Mouse (Mus musculus) Muller cell, postnatal 12 days (primary cell): Measurements from ENCODE around the gene Eif2b5.

Experiments used
- DNase-seq: peaks from one replicate; pipeline ENCODE4 v3.0.0-alpha.2; 2015; ENCODE audit errors: inconsistent ontology term

Gene Eif2b5

DNA sequence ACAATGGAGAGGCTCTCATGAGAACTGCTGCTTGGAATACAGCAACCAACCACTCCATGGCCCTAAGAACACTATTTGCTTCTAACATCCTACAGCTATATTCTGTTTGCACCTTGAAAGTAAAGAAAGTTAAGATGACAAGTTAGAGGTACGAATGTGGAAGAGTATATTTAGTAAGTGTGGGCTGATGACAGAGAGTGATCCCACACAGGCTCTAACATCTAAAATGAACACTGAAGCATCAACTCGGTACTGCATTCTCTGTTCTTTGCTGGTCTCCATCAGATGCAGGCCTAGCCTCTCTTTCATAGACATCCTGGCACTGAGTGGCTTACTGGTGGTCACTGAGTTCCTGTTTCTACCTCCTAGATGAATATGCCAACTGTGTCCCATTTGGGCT, 9.4 kb upstream of the Eif2b5 start:
- DNase-seq = no peak

DNA sequence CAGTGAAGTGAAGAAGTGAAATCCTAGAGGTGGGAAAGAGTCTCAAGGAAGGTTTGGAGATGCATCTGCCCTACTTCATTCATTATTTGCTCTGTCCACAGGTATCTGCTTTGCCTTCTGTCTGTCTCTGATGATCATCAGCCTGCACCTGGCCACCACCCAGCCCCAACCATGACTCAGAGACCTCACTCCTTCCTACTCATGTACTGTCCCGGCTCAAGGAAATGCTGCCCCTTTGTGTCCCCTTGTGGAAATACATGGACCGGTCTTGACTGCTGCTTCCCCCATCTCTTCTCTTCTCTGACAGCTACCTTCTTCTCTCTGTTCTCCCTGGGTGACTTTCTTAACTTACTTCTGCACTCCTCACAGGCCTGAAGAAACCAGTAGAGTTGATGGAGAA, 8.0 kb upstream of the Eif2b5 start:
- peak; percentile 73 for DNase-seq

DNA sequence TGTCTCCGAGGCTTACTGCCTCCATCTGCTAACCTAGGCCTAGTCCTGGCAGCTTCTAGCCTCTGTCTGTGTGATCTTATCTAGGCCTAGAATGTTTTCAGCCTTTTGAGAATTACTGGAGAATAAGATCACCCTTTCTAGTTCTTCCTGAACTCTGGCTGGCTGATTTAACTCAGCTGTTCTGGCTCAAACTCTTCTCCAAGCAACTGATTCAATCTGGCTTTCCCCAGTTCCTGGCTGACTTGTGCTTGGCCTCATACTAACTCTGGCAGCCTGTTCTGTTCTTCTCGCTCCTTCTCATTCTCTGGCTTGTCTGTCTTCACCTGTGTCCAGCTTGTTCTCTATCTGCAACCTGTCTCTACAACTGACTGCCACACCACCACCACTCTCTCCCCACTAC, 7.3 kb upstream of the Eif2b5 start:
- DNase-seq = no peak

DNA sequence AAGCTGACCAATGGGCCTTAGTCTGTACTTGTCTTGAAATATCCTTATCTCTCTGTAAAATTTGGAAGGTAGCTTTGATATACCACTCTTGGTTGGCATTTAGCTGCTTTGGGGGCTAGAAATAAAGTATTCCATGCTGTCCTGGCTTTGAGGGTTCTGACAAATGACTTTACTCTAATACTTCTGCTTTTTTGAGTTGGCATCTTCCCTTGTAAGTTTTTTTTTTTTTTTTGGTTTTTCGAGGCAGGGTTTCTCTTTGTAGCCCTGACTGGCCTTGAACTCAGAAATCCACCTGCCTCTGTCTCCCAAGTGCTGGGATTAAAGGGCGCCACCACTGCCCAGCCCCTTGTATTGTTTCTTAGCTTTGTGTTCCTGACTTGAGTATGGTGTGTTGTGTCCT, 5.2 kb upstream of the Eif2b5 start:
- DNase-seq = no peak

DNA sequence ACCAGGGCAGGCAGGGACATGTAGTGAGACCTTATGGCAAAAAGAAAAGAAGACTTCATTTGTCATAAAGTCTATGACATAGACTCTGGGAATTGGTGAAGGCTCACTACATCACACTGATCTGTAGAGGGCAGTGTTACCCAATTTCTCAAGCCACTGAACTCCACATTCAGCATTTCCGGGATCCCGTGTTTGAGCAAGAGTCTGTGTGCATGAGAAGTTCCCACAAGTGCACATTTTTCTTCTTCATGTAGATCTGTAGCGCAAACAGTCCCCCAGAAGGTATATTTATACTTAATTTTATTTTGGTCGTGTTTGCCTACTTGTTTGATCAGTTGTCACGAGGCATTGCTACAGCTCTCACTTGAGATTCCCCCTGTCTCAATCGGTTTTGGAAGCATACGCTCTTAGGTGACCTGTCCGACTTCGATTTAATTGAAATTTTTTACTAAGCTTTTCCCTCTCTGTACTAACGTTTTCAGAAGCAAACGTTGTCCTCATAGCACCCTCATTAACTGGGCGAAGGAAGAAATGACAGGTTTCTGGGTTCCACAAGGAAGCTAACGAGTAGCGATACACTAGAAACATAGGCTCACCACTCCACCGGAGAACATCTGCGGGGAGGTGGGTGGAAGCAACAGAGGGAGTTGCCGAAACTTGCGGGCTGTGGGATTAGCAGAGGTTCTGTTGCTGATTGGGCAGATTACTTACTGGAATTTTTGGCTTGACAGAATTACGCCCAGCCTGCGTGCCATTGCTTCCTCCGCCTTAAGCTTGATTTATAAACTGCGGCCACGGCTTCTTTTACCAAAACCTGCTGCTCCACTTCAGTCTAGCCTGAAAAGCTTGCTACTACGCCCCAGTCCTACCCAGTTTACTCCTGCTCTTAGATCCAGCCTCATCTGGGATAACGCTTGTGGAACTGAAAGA, 1.7 kb upstream of the Eif2b5 start:
- peak; percentile 60 for DNase-seq

DNA sequence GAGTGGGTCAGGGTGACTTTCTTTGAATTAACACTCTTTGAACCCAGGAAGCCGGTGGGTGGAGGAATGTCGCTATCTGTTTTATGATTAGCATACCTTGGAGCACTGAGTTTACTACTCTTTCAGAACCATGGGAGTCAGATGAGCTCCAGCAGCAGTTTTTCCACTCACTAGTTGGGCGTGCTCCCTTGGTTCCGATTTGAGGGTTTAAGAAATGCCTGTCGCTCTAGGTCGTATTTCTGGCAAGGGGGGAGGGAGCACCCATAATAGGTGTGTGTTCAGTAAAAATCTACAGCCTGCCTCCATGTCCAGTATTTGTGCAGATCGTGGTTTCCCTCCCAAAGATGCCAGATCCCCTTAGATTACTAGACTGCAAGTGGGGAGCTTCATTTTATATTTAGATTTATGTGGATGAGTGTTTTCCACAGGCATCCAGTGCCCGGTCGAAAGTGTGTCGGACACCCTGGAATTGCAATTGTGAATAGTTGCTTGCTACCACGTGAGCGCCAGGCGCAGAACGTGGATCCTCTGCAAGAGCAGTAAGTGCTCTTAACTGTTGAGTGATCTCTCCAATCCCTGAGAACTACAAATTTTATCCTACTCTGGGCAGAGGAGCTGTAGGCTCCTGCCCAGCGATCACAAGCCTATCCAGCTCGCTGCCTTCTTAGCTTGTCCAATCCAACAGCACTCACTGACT, 489 bp upstream of the Eif2b5 start:
- no peak for DNase-seq

DNA sequence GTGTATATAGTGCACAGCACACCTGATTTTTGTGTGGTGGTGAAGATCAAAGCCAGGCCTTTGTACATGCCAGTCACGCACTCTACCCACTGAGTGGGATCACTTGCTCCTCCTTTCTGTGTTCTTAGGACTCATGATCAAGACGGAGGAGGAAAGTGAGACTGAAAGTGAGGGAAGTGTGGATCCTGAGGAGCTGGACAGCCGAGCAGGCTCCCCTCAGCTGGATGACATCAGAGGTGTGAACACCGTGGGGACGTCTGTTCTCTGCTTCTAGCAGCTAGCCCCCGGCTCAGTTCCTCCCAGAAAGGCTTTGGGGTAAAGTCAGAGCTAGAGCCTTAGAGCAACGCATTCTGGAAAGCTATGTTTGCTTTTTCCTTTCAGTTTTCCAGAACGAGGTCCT, 7.4 kb downstream of the Eif2b5 start:
- DNase-seq = no peak

DNA sequence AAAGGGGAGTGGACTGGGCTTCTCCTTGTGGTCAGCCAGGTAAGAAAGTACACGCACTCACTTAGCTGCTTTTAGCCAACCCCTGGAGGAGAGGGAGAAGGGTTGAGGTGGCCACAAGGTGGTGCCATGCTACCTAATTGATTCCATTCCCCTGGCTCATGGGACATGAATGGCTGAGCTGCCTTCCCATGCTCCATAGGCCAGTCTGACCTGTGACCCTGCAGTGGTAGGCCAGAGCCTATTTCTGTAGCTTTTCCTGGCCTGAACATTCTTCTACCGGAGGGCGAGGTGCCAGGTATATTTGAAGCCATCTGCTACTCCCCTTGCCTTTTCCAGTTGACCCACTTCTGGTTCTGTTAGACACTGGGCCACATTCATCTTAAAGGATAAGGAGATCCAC, 10.7 kb downstream of the Eif2b5 start:
- no peak for DNase-seq

DNA sequence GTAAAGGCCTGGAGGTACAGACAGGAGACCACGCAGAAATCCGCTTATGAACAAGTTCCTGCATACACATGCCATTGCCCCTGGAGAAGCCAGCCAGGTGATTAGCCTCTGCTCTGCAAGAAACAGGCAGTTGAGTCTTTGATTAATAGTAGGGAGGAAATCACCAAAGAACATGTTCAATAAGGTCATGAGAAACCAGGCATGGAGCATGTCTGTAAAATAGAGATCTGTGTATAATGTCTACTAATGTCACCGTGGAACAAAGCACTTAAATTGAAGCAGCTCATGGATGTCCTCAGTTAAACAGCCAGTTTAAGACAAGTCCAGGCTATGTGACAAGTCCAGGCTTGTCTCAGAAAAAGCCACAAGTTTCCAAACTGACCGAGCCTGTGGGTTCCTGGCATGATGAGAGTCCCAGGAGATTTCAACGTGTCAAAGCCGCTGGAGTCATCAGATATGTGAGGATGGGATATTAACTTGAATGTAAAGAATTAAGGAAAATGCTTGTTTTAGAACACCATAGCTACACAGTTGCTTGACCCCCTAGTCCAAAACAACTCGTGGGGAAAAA, 12.7 kb downstream of the Eif2b5 start:
- no peak for DNase-seq

DNA sequence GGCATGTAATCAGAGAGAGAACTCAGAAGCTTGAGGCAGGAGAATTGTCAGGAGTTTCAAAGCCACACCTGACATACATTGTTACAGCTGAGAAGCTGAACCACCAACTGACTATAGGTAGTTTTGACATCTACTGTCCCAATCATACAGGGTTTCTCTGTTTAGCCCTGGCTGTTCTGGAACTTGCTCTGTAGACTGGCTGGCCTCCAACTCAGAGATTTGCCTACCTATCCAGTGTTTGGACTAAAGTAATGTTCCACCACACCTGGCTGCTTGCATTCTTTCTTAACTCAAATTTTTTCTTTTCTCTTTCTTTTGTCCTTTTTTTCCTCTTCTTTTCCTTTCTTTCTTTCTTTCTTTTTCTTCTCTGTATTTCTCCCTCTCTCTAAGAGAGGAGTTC, 17.4 kb downstream of the Eif2b5 start:
- no peak for DNase-seq

DNA sequence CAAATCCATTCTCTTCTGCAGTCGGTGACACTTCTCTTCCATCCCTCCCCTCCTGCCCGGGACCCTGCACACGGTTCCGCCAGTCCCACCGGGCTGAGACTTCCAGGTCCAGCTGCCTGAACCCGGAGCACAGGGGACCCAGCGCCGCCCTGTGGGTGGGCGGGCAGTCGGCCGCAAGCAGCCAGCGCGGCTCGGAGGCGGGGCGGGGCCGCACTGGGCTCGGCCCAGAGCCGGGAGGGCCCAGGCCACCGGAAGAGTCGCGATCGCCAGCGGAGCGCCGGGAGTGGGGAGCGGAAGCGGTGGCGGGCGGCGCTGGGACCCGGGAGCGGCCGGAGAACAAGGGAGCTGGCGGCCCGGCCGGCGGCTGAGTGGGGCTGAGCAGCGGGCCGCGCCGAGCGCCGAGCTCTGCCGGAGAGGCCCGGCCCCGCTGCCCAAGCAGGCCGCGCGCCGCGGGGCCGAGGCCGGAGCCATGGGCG, 18.1 kb downstream of the Eif2b5 start, which contains the start of gene Dvl3:
TSS of gene Dvl3 (plus strand) at position 257 of the 476 bp plus-strand sequence.
- DNase-seq = peak; percentile 97

DNA sequence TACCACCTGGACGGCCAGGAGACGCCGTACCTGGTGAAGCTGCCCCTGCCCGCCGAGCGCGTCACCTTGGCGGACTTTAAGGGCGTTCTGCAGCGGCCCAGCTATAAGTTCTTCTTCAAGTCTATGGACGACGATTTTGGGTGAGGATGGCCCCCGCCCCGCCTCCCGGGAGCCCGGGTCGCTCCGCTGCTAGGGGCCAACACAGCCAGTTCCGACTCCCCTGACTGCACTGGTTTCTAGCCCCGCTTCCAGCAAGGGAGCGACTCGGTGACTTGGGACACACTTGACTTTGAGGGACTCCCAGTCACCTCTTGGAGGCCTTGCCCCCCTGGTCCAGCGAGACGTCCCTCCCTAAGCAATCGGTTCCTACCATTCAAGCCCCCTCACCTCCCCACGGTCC, 18.6 kb downstream of the Eif2b5 start:
- DNase-seq = peak; percentile 53

DNA sequence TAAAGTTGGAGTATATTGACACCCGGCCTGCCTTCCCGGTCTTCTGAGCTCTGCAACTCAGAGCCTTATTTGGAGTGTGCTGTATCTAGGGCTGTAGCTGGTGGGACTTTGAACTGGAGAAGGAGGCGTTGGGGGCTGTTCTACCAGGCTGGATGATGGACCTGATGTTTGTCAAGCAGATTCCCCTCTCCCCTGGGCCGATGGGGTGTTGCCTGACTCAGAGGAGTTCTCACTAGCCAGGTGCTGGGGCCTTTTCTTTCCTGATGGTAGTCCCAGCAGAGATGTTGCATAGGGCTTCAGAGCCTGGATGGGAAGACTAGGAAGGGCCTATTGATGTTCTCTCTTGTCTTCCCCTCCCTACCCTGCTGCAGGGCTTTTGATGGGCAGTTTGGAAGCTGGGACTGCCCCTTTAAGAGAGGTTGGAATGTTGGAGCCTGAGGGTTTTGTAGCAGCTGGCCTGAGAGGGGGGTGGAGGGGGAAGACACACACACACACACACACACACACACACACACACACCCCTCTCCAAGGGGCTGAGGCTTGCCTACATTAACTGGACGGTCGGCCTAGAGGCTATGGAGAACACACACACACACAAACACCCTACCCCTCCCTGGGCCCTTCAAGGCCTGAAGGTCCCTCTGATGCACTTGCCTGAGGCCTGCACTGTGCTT, 19.2 kb downstream of the Eif2b5 start:
- DNase-seq = peak; percentile 81

DNA sequence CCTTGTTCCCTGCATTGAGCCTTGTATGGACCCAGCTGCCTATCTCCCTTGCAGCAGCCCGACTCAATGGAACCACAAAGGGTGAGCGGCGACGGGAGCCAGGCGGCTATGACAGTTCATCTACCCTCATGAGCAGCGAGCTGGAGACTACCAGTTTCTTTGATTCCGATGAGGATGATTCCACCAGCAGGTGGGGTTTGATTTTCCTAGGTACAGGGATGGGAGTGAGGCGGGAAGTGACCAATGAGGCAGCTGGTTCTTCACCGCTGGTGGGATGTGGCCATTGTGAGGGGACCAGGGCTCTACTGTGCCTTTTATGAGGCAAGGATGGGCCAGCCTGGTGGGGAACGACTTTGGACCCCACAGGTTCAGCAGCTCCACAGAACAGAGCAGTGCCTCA, 25.3 kb downstream of the Eif2b5 start:
- DNase-seq = no peak

DNA sequence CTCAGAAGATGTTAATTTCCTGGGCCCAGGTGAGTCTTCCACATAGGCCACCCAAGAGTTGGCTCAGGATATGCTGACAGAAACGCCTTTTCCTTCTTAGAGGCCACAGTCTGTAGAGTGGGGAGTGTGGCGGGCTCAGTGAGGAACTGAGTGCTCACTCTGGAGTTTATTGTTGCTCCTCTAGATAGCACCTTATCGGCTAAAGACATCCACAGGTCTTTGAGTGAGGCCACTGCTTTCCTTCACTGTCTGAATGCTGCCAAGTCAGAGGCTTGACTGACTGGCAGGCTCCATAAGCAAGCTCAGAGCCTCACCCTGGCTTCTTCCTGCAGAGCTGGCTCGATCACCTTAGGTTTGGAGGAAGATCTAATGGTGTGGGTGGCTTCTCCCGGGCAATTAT, 30.2 kb downstream of the Eif2b5 start:
- DNase-seq = no peak

DNA sequence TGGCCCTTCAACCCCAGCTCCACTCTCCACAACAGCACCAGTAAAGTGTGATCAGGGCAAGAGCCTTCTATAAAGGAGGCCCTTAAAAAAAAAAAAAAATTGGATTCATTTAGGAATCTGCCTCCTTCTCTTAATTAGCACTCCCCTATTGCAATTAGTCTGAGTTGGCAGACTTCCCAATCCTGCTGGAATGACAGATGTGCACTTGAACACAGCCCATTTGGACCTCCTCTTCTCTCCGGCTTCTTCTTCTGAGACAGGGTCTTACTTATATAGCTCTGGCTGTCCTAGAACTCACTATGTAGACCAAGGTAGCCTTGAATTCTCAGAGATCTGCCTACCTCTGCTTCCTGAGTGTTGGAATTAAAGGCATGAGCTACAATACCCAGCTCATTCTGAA, 30.8 kb downstream of the Eif2b5 start:
- no peak for DNase-seq

DNA sequence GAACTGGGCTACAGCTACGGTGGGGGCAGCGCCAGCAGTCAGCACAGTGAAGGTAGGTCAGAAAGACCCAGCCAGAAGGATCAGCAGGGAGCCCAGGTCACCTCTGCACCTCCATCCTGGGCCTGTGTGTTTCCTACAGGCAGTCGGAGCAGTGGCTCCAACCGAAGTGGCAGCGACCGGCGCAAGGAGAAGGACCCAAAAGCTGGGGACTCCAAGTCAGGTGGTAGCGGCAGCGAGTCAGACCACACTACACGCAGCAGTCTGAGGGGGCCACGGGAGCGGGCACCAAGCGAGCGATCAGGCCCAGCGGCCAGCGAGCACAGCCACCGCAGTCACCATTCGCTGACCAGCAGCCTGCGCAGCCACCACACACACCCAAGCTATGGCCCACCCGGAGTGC, 32.3 kb downstream of the Eif2b5 start:
- no peak for DNase-seq

DNA sequence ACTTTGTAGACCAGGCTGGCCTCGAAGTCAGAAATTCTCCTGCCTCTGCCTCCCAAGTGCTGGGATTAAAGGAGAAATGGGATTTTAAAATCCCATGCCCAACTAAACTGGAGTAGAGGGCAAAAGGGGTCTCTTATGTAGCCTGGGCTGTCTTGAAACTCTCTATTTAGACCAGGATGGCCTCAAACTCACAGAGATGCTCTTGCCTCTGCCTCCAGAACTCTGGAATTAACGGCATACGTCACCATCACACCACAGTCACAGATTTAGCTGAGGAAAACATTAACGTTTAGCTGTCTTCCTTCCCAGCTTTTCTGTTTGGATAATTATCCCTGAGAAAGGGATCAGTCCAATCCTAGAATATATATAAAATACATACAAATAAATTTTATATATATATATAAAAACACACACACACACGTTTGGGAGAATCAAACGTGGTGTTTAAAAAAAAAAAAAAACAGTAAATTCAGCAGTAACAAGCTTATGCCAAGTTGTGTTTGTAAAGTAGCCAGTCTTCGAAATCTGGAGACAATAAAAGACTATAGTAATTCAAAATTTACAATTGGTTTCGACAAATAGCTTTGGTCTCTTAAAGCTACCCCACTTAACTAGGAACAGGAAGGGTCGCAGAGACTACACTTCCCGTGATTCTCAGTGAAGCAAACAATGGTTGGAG, 36.1 kb downstream of the Eif2b5 start:
- no peak for DNase-seq

DNA sequence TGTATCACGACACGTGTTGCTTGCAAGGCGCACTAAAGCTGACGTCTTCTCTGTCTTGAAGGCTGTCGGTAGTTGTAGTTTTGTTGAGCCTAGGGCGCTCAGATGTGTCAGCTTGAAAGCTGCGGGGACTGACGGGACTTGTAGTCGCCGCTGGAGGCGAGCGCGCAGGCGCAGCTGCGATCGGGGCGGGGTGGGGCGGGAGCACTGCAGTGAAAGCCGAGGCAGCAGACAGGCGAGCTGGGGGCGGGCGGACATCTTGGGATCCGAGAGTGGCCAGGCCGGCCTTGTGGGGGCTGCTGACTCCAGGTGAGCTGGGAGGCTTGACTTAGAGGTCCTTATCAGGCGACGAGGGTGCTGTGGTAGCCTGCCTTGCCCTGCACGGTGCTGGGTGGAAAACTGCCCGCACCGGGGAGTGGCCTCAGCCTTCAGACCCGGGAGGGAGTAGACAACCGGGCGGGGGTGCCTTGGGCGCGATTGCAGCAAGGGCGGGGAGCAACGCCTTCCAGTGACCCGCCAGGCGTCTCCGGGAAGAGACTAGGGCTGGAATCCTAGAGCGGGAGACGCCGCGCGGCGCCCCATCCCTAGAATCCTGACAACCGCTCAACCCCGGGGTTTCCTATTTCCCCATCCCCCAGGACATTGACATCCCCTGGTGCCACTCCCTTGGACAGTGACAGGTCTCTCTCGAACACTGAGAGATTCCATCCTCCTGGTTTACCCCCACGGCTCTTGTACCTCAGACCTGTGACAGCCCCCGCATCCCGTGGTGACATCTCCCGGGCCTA, 36.9 kb downstream of the Eif2b5 start, which contains the start of gene Ap2m1:
TSS of gene Ap2m1 (plus strand) at position 183 of the 785 bp plus-strand sequence.
- peak; percentile 98 for DNase-seq

DNA sequence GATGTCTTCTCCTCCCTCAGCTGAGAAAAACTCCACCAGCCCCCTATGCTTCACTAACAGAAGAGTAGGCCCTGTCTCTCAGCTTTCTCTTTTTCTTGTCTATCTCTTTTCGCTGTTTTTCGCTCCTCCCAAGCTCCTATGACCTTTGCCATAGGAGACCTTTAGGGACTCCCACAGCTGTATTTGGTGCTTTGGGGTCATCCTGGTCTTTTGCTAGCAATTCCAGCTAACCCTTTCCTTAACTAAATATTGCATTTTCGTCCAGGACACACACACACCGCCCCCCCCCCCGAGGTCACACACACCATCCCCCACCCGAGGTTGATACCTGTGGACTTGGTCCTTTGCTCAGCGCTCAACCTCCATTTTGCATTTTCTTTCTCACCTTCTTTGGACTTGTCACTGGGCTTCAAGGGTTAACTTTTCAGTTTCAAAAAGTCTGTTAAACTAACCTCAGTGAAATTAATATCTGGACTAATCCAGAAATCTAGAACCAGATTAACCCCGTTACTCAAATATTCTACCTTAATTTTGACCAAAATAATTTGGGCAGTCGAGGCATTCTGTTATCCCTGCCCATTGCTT, 37.6 kb downstream of the Eif2b5 start:
- DNase-seq = no peak
